In genomic region chr4:136035078-136035477, GRCm38 (mm10) we compare ENCODE assay signal across 1 mouse cellular context.
TF ChIP-seq lines count a peak whose summit lies in the region.

No protein-coding gene starts in this region.

TF ChIP-seq in MEL, 35 proteins besides CTCF, POLR2A, EP300 and RAD21:
- TF ChIP-seq ETS1 (IDR thresholded peaks at IDR 0.05; ENCODE audit: low read depth, low read length) (peak; percentile 64; the same call in 1 of the 2 replicates), MAZ (IDR thresholded peaks at IDR 0.05; ENCODE audit: low read depth, low read length) (0 out of 2 replicates have a peak, but pooled peaks have one; percentile 25), KAT2A (conservative IDR thresholded peaks at IDR 0.05; ENCODE audit: low read depth, low read length) (no peak), E2F4 (IDR thresholded peaks at IDR 0.05; ENCODE audit: borderline replicate concordance, low read depth, low read length) (no peak), ZNF384 (IDR thresholded peaks at IDR 0.05; ENCODE audit: low read depth, low read length) (peak; percentile 98), TCF12 (IDR thresholded peaks at IDR 0.05; ENCODE audit: low read depth, low read length) (peak; percentile 86), MYC (IDR thresholded peaks at IDR 0.05; ENCODE audit: low read depth, low read length) (0 out of 2 replicates have a peak, but pooled peaks have one; percentile 61), TAL1 (IDR thresholded peaks at IDR 0.05; ENCODE audit: low read length) (peak; percentile 86), TBP (IDR thresholded peaks at IDR 0.05; ENCODE audit: low read depth, low read length) (peak; percentile 48; the same call in 1 of the 2 replicates), GATA1 (IDR thresholded peaks at IDR 0.05; ENCODE audit: low read depth, low read length) (peak; percentile 81), ZKSCAN1 (IDR thresholded peaks at IDR 0.05; ENCODE audit: low read depth, low read length) (no peak), SIN3A (IDR thresholded peaks at IDR 0.05; ENCODE audit: low read length) (peak; percentile 32; the same call in 1 of the 2 replicates), RCOR1 (IDR thresholded peaks at IDR 0.05; ENCODE audit: low read depth, low read length) (peak; percentile 34; the same call in 1 of the 2 replicates), POLR2AphosphoS5 (IDR thresholded peaks at IDR 0.05; ENCODE audit: borderline replicate concordance, low read depth, low read length) (no peak)
